Mouse (Mus musculus) forebrain, embryonic 15.5 days (tissue): ENCODE results near the gene Mansc1. TPM values are rescaled to one million over a fixed set of nuclear protein-coding genes. Genes with fewer than 3 reads are reported as not detected.

Source experiments
- ATAC-seq: fragments of 200-750 bp; cut with Nextera tagmentation; replicated peaks from 2 replicates; pipeline ENCODE4 v1.8.0; 2017; ENCODE audit warnings: mild to moderate bottlenecking, moderate TSS enrichment, moderate library complexity
- H3K27ac ChIP-seq: fragments of 300-500 bp; sonication (generic); replicated peaks from 2 replicates; pipeline ENCODE4 v1.5.1; 2015; ENCODE audit warnings: mild to moderate bottlenecking, inconsistent platforms
- H3K27me3 ChIP-seq: fragments of 300-500 bp; sonication (generic); 2 replicates; pipeline ENCODE4 v1.6.1; 2015; ENCODE audit warnings: inconsistent platforms
- H3K36me3 ChIP-seq: fragments of 300-500 bp; sonication (generic); 2 replicates; pipeline ENCODE4 v1.6.1; 2015; ENCODE audit warnings: mild to moderate bottlenecking, inconsistent platforms
- H3K4me1 ChIP-seq: fragments of 300-500 bp; sonication (generic); 2 replicates; pipeline ENCODE4 v1.6.1; 2015; ENCODE audit warnings: inconsistent platforms
- H3K4me2 ChIP-seq: fragments of 300-500 bp; sonication (generic); replicated peaks from 2 replicates; pipeline ENCODE4 v1.6.1; 2015; ENCODE audit warnings: mild to moderate bottlenecking, inconsistent platforms
- H3K4me3 ChIP-seq: fragments of 300-500 bp; sonication (generic); 2 replicates; pipeline ENCODE4 v1.5.1; 2015; ENCODE audit warnings: mild to moderate bottlenecking, inconsistent platforms
- H3K9ac ChIP-seq: fragments of 300-500 bp; sonication (generic); replicated peaks from 2 replicates; pipeline ENCODE4 v1.6.1; 2015; ENCODE audit warnings: mild to moderate bottlenecking, inconsistent platforms
- H3K9me3 ChIP-seq: fragments of 300-500 bp; sonication (generic); 2 replicates; pipeline ENCODE4 v1.6.1; 2016; ENCODE audit warnings: inconsistent platforms
- WGBS: fragments of 180-500 bp; shearing (Covaris S2); methylation state at CpG from one replicate; pipeline ENCODE4 v1.1.7; 2015; ENCODE audit warnings: mixed read lengths; 5-methylcytosine and 5-hydroxymethylcytosine counted together
- polyA plus RNA-seq: library from polyadenylated mRNA; unstranded; fragments of >200 nt; fragmentation: Nextera tagmentation; extraction: Ambion mirVana; gene quantifications from 2 replicates; pipeline ENCODE4 v1.2.1, GENCODE M21; 2015

The Mansc1 gene
- polyA plus RNA-seq, 1 experiment from 2014 or later: 0.75 TPM

- no peak overlapping the region for H3K9ac ChIP-seq
- ATAC-seq: no peak
- H3K4me2 ChIP-seq: no peak overlapping the region
- WGBS: 84% methylated on average over 8 of the region's 8 CpGs
- no peak overlapping the region for H3K27ac ChIP-seq
- H3K9me3 ChIP-seq: no peaks in the 10 kb centered on the region
- peaks cover 14% of the 10 kb centered on the region for H3K4me1 ChIP-seq
- no peaks in the 10 kb centered on the region for H3K36me3 ChIP-seq
- H3K4me3 ChIP-seq: no peak overlapping the region
- H3K27me3 ChIP-seq: 0 out of 2 replicates have a peak, but pooled peaks cover 3% of the 10 kb centered on the region
Measured at GRCm38 (mm10) chr6:134633553-134633952, 1.3 kb upstream of the Mansc1 start.

- ATAC-seq: no peak
Measured at GRCm38 (mm10) chr6:134632756-134633155, 468 bp upstream of the Mansc1 start.

GRCm38 (mm10) chr6:134630447-134630846 lies 1.8 kb downstream of the Mansc1 start:
- no peak overlapping the region for H3K4me3 ChIP-seq
- H3K4me1 ChIP-seq: peaks cover 14% of the 10 kb centered on the region
- H3K27me3 ChIP-seq: 0 out of 2 replicates have a peak, but pooled peaks cover 3% of the 10 kb centered on the region
- H3K4me2 ChIP-seq: no peak overlapping the region
- H3K27ac ChIP-seq: no peak overlapping the region
- WGBS: 80% methylated on average over 9 of the region's 9 CpGs
- H3K36me3 ChIP-seq: no peaks in the 10 kb centered on the region
- H3K9me3 ChIP-seq: no peaks in the 10 kb centered on the region
- no peak overlapping the region for H3K9ac ChIP-seq
- ATAC-seq: no peak

More at GRCm38 (mm10) chr6:134632756-134633155, 468 bp upstream of the Mansc1 start:
- 0 out of 2 replicates have a peak overlapping the region, but pooled peaks have one; percentile 47 for H3K9ac ChIP-seq
- H3K4me3 ChIP-seq: peak overlapping the region; percentile 47
- 0 out of 2 replicates have a peak, but pooled peaks cover 3% of the 10 kb centered on the region for H3K27me3 ChIP-seq
- WGBS: 29% methylated on average over 5 of the region's 5 CpGs
- H3K4me1 ChIP-seq: peaks cover 14% of the 10 kb centered on the region
- peak overlapping the region; percentile 75 for H3K4me2 ChIP-seq
- no peaks in the 10 kb centered on the region for H3K36me3 ChIP-seq
- no peak overlapping the region for H3K27ac ChIP-seq
- no peaks in the 10 kb centered on the region for H3K9me3 ChIP-seq

GRCm38 (mm10) chr6:134626564-134626963 lies 5.7 kb downstream of the Mansc1 start:
- Histone ChIP-seq H3K36me3 (no peaks in the 10 kb centered on the region), H3K9me3 (no peaks in the 10 kb centered on the region), H3K4me2 (no peak overlapping the region), H3K27ac (no peak overlapping the region), H3K27me3 (0 out of 2 replicates have a peak, but pooled peaks cover 2% of the 10 kb centered on the region), H3K9ac (no peak overlapping the region), H3K4me1 (peaks cover under 1% of the 10 kb centered on the region; the same call in 1 of the 2 replicates), H3K4me3 (no peak overlapping the region)
- ATAC-seq: no peak
- 96% methylated on average over 1 of the region's 1 CpGs for WGBS

- Histone ChIP-seq H3K9me3 (no peaks in the 10 kb centered on the region), H3K4me3 (no peak overlapping the region), H3K4me2 (no peak overlapping the region), H3K9ac (no peak overlapping the region), H3K4me1 (no peaks in the 10 kb centered on the region), H3K27ac (no peak overlapping the region), H3K27me3 (no peaks in the 10 kb centered on the region), H3K36me3 (no peaks in the 10 kb centered on the region)
- ATAC-seq: no peak
- 58% methylated on average over 12 of the region's 12 CpGs for WGBS
Measured at GRCm38 (mm10) chr6:134625431-134625830, 6.9 kb downstream of the Mansc1 start.

- Histone ChIP-seq H3K27ac (no peak overlapping the region), H3K36me3 (no peaks in the 10 kb centered on the region), H3K9ac (no peak overlapping the region), H3K4me2 (no peak overlapping the region), H3K9me3 (no peaks in the 10 kb centered on the region), H3K4me3 (no peak overlapping the region), H3K27me3 (no peaks in the 10 kb centered on the region), H3K4me1 (no peaks in the 10 kb centered on the region)
- no peak for ATAC-seq
- WGBS: 80% methylated on average over 14 of the region's 14 CpGs
Measured at GRCm38 (mm10) chr6:134621552-134621949, 10.7 kb downstream of the Mansc1 start.

- 68% methylated on average over 6 of the region's 6 CpGs for WGBS
- Histone ChIP-seq H3K4me2 (no peak overlapping the region), H3K27ac (no peak overlapping the region), H3K9me3 (no peaks in the 10 kb centered on the region), H3K4me1 (no peaks in the 10 kb centered on the region), H3K4me3 (no peak overlapping the region), H3K27me3 (no peaks in the 10 kb centered on the region), H3K36me3 (no peaks in the 10 kb centered on the region), H3K9ac (no peak overlapping the region)
- ATAC-seq: no peak
Measured at GRCm38 (mm10) chr6:134620846-134621551, 11.3 kb downstream of the Mansc1 start.

- Histone ChIP-seq H3K36me3 (no peaks in the 10 kb centered on the region), H3K4me3 (no peak overlapping the region), H3K27me3 (no peaks in the 10 kb centered on the region), H3K4me2 (no peak overlapping the region), H3K9ac (no peak overlapping the region), H3K9me3 (no peaks in the 10 kb centered on the region), H3K4me1 (no peaks in the 10 kb centered on the region), H3K27ac (no peak overlapping the region)
- WGBS: 73% methylated on average over 3 of the region's 3 CpGs
- ATAC-seq: no peak
Measured at GRCm38 (mm10) chr6:134620129-134620528, 12.2 kb downstream of the Mansc1 start.

- Histone ChIP-seq H3K27me3 (no peaks in the 10 kb centered on the region), H3K27ac (no peak overlapping the region), H3K36me3 (no peaks in the 10 kb centered on the region), H3K9me3 (no peaks in the 10 kb centered on the region), H3K9ac (no peak overlapping the region), H3K4me3 (no peak overlapping the region), H3K4me1 (no peaks in the 10 kb centered on the region), H3K4me2 (no peak overlapping the region)
- ATAC-seq: no peak
- 55% methylated on average over 3 of the region's 3 CpGs for WGBS
Measured at GRCm38 (mm10) chr6:134617589-134617988, 14.7 kb downstream of the Mansc1 start.

GRCm38 (mm10) chr6:134614723-134615648 lies 17.3 kb downstream of the Mansc1 start:
- H3K4me3 ChIP-seq: no peak overlapping the region
- no peaks in the 10 kb centered on the region for H3K9me3 ChIP-seq
- ATAC-seq: peak; percentile 55; the same call in 1 of the 2 replicates
- no peaks in the 10 kb centered on the region for H3K36me3 ChIP-seq
- no peak overlapping the region for H3K27ac ChIP-seq
- H3K27me3 ChIP-seq: no peaks in the 10 kb centered on the region
- 21% methylated on average over 16 of the region's 16 CpGs for whole genome bisulfite sequencing
- no peak overlapping the region for H3K9ac ChIP-seq
- no peaks in the 10 kb centered on the region for H3K4me1 ChIP-seq
- H3K4me2 ChIP-seq: no peak overlapping the region; the same call in 1 of the 2 replicates

GRCm38 (mm10) chr6:134614322-134614721 lies 18.0 kb downstream of the Mansc1 start:
- Histone ChIP-seq H3K36me3 (no peaks in the 10 kb centered on the region), H3K27me3 (no peaks in the 10 kb centered on the region), H3K27ac (no peak overlapping the region), H3K4me1 (no peaks in the 10 kb centered on the region), H3K4me2 (no peak overlapping the region), H3K9ac (no peak overlapping the region), H3K9me3 (no peaks in the 10 kb centered on the region), H3K4me3 (no peak overlapping the region)
- WGBS: 89% methylated on average over 4 of the region's 4 CpGs
- no peak for ATAC-seq

GRCm38 (mm10) chr6:134611896-134612295 lies 20.4 kb downstream of the Mansc1 start:
- H3K9me3 ChIP-seq: no peaks in the 10 kb centered on the region
- 76% methylated on average over 13 of the region's 13 CpGs for WGBS
- H3K27ac ChIP-seq: no peak overlapping the region
- no peaks in the 10 kb centered on the region for H3K4me1 ChIP-seq
- H3K36me3 ChIP-seq: no peaks in the 10 kb centered on the region
- no peak overlapping the region for H3K4me2 ChIP-seq
- no peak overlapping the region for H3K9ac ChIP-seq
- H3K27me3 ChIP-seq: no peaks in the 10 kb centered on the region
- H3K4me3 ChIP-seq: no peak overlapping the region
- no peak; the same call in 1 of the 2 replicates for ATAC-seq
